Mouse (Mus musculus) adrenal gland, postnatal 10 days (tissue): ENCODE data around the gene Nfkbil1. TPM values are rescaled to one million over a fixed set of nuclear protein-coding genes. Genes with fewer than 3 reads are reported as not detected.

Source experiments
- DNase-seq: peaks from one replicate; pipeline ENCODE4 v3.0.0; 2021; ENCODE audit warnings: mixed read lengths
- microRNA-seq: library from miRNA; unstranded; fragments of <30 nt; microRNA quantifications from one replicate; pipeline ENCODE4 v1.2.0, GENCODE M21; 2021
- total RNA-seq, 2 experiments: library from RNA; stranded (reverse); gene quantifications; 2 replicates each; pipeline ENCODE4 v1.2.3; 2021

The Nfkbil1 gene
- total RNA-seq, 2 experiments from 2014 or later = 17.3 to 17.5 TPM

DNA sequence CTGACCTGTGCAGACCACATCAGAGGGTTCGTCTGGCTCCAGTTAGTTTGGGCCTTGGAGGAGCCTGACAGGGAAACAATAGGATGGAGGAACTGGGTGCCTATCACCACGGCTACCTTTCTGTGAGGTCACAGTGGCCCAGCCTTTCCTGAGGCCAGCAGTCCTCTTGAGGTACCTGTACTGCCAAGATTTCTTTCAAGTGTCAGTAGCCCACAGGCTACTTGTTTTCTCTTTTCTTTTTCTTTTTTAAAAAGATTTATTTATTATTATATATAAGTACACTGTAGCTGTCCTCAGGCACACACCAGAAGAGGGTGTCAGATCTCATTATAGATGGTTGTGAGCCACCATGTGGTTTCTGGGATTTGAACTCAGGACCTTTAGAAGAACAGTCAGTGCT, 59.6 kb downstream of the Nfkbil1 start, which contains the start of gene Aif1:
Gene Aif1 (minus strand): TSS at position 101 of the 400 bp plus-strand sequence.
- DNase-seq = no peak

DNA sequence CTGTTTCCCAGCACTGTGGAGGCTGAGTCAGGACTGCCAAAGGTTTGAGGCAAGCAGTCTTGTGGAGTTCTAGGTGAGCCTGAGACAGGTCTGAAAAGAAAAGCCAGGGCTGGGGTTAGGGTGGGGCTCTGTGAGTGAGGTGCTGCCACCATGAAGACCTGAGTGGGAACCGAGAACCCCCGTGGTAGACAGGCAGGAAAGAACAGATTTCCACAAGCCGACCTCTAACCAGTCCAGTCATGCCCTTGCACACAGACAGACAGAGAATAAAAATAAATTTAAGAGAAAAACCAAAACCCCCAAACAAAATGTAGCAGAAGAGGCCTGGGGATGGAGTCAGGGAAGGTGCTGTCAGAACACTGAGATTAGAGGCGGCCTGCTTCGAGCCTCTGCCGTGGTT, 60.2 kb downstream of the Nfkbil1 start:
- no peak for DNase-seq

DNA sequence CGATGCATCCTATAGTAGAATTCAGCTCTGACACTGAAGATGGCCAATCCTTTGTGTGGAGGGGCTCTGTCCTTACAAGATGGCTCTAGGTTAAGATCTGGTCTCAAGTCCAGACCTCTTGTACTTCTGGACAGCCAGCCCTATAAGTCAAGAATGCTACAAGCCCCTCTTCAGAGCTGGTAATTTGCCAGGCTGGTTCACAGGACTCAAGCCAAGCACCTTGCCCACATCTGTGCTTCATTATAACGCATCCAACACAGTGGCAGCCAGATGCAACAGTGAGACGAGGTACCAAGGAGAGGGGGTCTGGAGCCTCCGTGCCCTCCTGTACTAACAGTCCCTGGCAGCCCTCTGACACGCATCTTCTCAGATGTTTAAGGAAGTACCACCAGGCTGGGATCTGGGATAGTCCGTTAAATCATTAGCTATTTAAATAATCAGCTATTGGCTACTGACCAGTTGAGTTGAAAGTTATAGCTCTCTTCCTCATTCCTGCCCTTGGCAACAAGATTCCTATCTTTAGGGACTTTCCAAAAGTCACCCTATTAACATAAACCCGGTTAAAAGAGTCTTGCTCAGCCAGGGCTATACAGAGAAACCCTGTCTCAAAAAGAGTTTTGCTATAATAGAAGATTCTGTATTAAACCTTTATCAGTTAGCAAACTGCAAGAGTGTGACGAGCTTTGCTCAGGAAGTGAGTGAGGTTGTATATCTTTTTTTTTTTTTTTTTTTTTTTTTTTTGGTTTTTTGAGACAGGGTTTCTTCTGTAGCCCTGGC, 61.2 kb downstream of the Nfkbil1 start:
- DNase-seq = no peak

DNA sequence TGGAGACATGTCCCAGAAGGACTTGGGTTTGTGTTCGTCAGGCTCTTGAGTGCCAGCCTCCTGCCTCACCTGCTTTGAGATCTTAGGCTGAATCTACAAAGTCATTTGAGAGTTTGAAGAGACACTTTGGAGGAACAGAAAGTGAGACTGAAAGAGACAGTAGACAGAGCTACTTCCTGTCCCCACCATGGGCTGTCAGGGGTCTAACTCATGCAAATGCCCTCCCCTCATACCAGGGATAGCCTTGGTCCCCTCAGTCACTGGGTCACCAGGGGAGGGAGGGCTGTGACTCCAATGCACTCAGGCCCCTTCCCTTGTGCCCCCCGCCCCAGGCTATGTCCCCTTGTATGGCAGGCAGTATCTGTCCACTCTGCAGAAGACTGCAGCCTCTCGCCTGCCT, 62.3 kb downstream of the Nfkbil1 start:
- no peak for DNase-seq

DNA sequence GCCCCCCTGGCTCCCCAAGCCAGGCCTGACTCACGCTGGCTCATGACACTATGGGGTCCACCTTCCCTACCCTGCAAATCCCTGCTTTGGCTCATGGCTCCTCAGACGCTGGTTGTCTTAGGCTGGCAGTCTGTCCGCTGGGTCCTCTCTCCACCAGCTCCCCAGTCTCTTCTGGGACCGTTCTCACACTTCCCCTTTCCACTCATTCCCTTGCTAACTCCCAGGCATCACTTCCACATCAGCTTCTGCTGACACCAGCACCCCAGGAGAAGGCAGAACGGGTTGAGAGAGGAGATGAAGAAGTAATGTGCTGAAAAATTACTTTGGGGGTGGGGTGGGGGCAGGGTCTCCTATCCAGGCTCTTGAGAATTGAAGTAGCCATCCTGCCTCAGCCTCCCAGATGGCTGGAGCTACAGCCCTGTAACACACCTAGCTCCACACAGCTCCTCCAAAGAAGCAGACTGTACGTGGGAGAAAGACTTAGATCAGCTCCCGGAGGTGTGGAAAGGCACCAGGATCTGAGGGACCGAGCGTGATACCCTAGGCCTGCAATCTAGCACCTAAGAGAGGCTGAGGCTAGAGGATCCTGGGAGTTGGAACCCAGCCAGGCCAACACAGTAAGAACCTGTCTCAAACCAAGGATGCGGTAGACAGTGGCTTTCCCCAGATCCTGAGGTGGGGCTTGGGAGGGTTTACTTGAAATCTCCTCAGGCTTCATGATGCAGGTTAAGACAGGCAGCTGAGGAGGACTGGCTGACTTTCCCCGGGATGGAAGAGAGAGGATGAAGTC, 63.0 kb downstream of the Nfkbil1 start:
- no peak for DNase-seq

Small RNA genes within 50 kb of the gene (microRNA-seq; reads per million reads assigned to microRNA genes)
- gene Mir6973a = not detected
- gene Mir6974 = not detected
- gene Mir6975 = not detected
- not detected for gene Mir8094

Other genes starting within 250 kb of the Nfkbil1 start
- 10 to 100 TPM; 56.5 to 63.0 TPM for gene Vars, start 234.8 kb downstream of the Nfkbil1 start, total RNA-seq
- gene Vwa7, start 219.2 kb downstream of the Nfkbil1 start, total RNA-seq = 1 to 10 TPM in 1 of 2 experiments, under 1 TPM in 1; 0.72 to 1.5 TPM
- gene Sapcd1, start 207.8 kb downstream of the Nfkbil1 start, total RNA-seq = 1 to 10 TPM; 1.1 to 1.6 TPM
- 1 to 10 TPM; 2.3 to 5.0 TPM for gene Msh5, start 189.0 kb downstream of the Nfkbil1 start, total RNA-seq
- 100 to 1,000 TPM in 1 of 2 experiments, 10 to 100 TPM in 1; 95.6 to 105 TPM for gene Clic1, start 185.8 kb downstream of the Nfkbil1 start, total RNA-seq
- 10 to 100 TPM; 35.2 to 51.7 TPM for gene Ddah2, start 176.8 kb downstream of the Nfkbil1 start, total RNA-seq
- gene Ly6g6c, start 170.4 kb downstream of the Nfkbil1 start, total RNA-seq = not detected
- under 1 TPM; 0.24 to 0.30 TPM for gene Mpig6b, start 169.6 kb downstream of the Nfkbil1 start, total RNA-seq
- gene Ly6g6e, start 158.9 kb downstream of the Nfkbil1 start, total RNA-seq = under 1 TPM in 1 of 2 experiments, not detected in 1; 0.27 TPM
- 1 to 10 TPM; 1.1 to 2.2 TPM for gene Ly6g6d, start 157.7 kb downstream of the Nfkbil1 start, total RNA-seq
- gene Ly6g6f, start 150.2 kb downstream of the Nfkbil1 start, total RNA-seq = under 1 TPM in 1 of 2 experiments, not detected in 1; 0.48 TPM
- gene Abhd16a, start 146.5 kb downstream of the Nfkbil1 start, total RNA-seq = 10 to 100 TPM; 77.2 to 91.4 TPM
- not detected for gene Ly6g5c, start 127.5 kb downstream of the Nfkbil1 start, total RNA-seq
- gene Ly6g5b, start 120.4 kb downstream of the Nfkbil1 start, total RNA-seq = under 1 TPM; 0.30 to 0.91 TPM
- 10 to 100 TPM; 10.8 to 11.4 TPM for gene Gpank1, start 114.3 kb downstream of the Nfkbil1 start, total RNA-seq
- gene Csnk2b, start 113.7 kb downstream of the Nfkbil1 start, total RNA-seq = 100 to 1,000 TPM; 198 to 200 TPM
- gene D17H6S53E, start 109.4 kb downstream of the Nfkbil1 start, total RNA-seq = 10 to 100 TPM; 26.0 to 28.5 TPM
- gene Apom, start 103.7 kb downstream of the Nfkbil1 start, total RNA-seq = 100 to 1,000 TPM in 1 of 2 experiments, 10 to 100 TPM in 1; 44.8 to 115 TPM
- 100 to 1,000 TPM; 300 to 349 TPM for gene Bag6, start 100.6 kb downstream of the Nfkbil1 start, total RNA-seq
- 100 to 1,000 TPM; 182 to 212 TPM for gene Prrc2a, start 70.9 kb downstream of the Nfkbil1 start, total RNA-seq
- 1 to 10 TPM; 6.6 to 6.8 TPM for gene Aif1, start 59.7 kb downstream of the Nfkbil1 start, total RNA-seq
- 10 to 100 TPM in 1 of 2 experiments, 1 to 10 TPM in 1; 10.0 to 10.5 TPM for gene Lst1, start 47.4 kb downstream of the Nfkbil1 start, total RNA-seq
- 10 to 100 TPM; 11.5 to 12.6 TPM for gene Ltb, start 41.4 kb downstream of the Nfkbil1 start, total RNA-seq
- 1 to 10 TPM; 1.3 to 1.4 TPM for gene Tnf, start 33.8 kb downstream of the Nfkbil1 start, total RNA-seq
- gene Lta, start 30.4 kb downstream of the Nfkbil1 start, total RNA-seq = under 1 TPM; 0.81 to 0.97 TPM
- gene Gm16181, start 15.0 kb downstream of the Nfkbil1 start, total RNA-seq = 1 to 10 TPM in 1 of 2 experiments, not detected in 1; 1.3 TPM
- gene Atp6v1g2, start 2.1 kb downstream of the Nfkbil1 start, total RNA-seq = 1 to 10 TPM; 5.6 to 9.4 TPM
- 100 to 1,000 TPM; 189 to 235 TPM for gene Ddx39b, start 6.0 kb upstream of the Nfkbil1 start, total RNA-seq
- gene H2-D1, start 26.9 kb upstream of the Nfkbil1 start, total RNA-seq = 100 to 1,000 TPM; 105 to 116 TPM
- 1 to 10 TPM; 1.4 to 1.5 TPM for gene H2-Q1, start 84.6 kb upstream of the Nfkbil1 start, total RNA-seq
- 1 to 10 TPM in 1 of 2 experiments, under 1 TPM in 1; 0.70 to 1.4 TPM for gene H2-Q2, start 106.5 kb upstream of the Nfkbil1 start, total RNA-seq
- gene H2-Q4, start 143.8 kb upstream of the Nfkbil1 start, total RNA-seq = 10 to 100 TPM; 18.5 to 22.0 TPM
- 1 to 10 TPM; 3.2 to 4.6 TPM for gene H2-Q6, start 189.1 kb upstream of the Nfkbil1 start, total RNA-seq
- gene H2-Q7, start 203.4 kb upstream of the Nfkbil1 start, total RNA-seq = 1 to 10 TPM; 5.1 to 5.2 TPM
- gene H2-Q10, start 234.3 kb upstream of the Nfkbil1 start, total RNA-seq = 100 to 1,000 TPM in 1 of 2 experiments, 10 to 100 TPM in 1; 41.1 to 106 TPM